Mouse (Mus musculus): ENCODE measurements around the gene Tmem52b. TPM values are rescaled to one million over a fixed set of nuclear protein-coding genes. Genes with fewer than 3 reads are reported as not detected.

The Tmem52b gene
- polyA plus RNA-seq, 1 experiment from 2014 or later, result not detected

- H3K9ac ChIP-seq, result peak within 1 kb of the TSS; percentile 80
- H3K4me3 ChIP-seq, result peak within 1 kb of the TSS; percentile 84
- whole genome bisulfite sequencing, result under 1% methylated on average over 55 of the region's 55 CpGs
- 0 out of 2 replicates have a peak, but pooled peaks have one; percentile 77 for ATAC-seq (ENCODE audit: insufficient number of reproducible peaks, insufficient read depth, low FRiP score, low TSS enrichment, low read depth)
- no peaks in the 10 kb centered on the region for H3K9me3 ChIP-seq
- 0 out of 2 replicates have a peak, but pooled peaks cover 6% of the 10 kb centered on the region for H3K36me3 ChIP-seq
- peaks cover 19% of the 10 kb centered on the region for H3K4me1 ChIP-seq
- no peak within 1 kb of the TSS for H3K27ac ChIP-seq
- no peaks in the 10 kb centered on the region; the same call in 1 of the 2 replicates for H3K27me3 ChIP-seq
- H3K4me2 ChIP-seq, result peak within 1 kb of the TSS; percentile 78
Observed at GRCm38 (mm10) chr6:129532942-129533860, 20.8 kb downstream of the Tmem52b start, which contains the start of gene Gabarapl1. TSS of gene Gabarapl1 (plus strand) at chr6:129533160.

DNA sequence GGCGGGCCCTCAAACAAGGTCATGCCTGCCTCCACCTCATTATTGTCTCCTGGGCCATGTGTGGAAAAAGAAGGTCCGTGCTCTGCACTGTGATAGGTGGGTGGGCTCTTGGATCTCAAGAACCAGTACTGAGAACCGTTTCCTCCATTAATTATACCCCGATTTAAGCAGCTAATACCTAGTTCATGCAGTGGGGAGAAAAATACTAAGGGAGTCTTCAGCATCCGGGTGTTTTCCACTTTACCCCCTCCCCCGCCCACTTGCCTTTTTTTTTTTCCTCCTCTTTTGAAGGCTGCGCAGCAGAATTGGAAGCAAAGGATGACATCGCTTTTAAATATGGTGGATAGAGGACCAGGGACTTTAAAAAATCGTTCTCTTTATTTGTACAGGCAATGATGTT is 21.7 kb downstream of the Tmem52b start:
- peak overlapping the region; percentile 80 for H3K9ac ChIP-seq
- H3K4me1 ChIP-seq, result peaks cover 19% of the 10 kb centered on the region
- peak overlapping the region; percentile 78 for H3K4me2 ChIP-seq
- H3K27ac ChIP-seq, result no peak overlapping the region
- no peaks in the 10 kb centered on the region; the same call in 1 of the 2 replicates for H3K27me3 ChIP-seq
- no peak for ATAC-seq (ENCODE audit: insufficient number of reproducible peaks, insufficient read depth, low FRiP score, low TSS enrichment, low read depth)
- WGBS, result 15% methylated on average over 9 of the region's 9 CpGs
- no peaks in the 10 kb centered on the region for H3K9me3 ChIP-seq
- H3K4me3 ChIP-seq, result peak overlapping the region; percentile 84
- H3K36me3 ChIP-seq, result peaks cover 14% of the 10 kb centered on the region

DNA sequence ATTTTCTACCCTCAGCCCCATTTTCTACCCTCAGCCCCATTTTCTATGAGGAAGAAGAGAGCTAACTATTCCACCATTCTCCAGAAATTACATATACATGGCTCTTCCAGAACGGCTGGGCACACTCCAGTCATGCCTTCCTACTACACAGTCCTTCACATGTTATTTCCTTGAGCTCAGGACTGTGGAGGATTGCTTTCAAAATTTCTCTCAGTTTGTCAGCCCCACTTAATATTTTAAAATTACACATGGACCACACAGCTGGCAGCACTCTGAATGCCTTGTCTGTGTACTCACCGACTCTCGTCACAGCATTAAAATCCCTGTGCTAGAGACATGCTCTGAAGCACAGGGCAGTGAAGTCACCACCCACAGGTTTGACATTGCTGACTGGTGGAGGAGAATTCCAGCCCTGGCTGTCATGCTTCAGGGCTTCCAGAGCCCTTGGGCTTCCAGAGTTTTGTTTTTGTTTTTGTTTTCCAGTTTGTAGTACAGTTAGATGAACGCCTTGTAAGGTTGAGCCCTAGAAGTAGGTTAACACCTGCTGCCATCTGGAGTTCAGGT is 22.4 kb downstream of the Tmem52b start:
- 64% methylated on average over 4 of the region's 4 CpGs for whole genome bisulfite sequencing
- Histone ChIP-seq H3K4me1 (peaks cover 19% of the 10 kb centered on the region), H3K36me3 (peaks cover 21% of the 10 kb centered on the region), H3K27ac (no peak overlapping the region), H3K27me3 (no peaks in the 10 kb centered on the region), H3K9ac (0 out of 2 replicates have a peak overlapping the region, but pooled peaks have one; percentile 36), H3K4me3 (peak overlapping the region; percentile 84), H3K9me3 (no peaks in the 10 kb centered on the region), H3K4me2 (peak overlapping the region; percentile 78)
- no peak for ATAC-seq (ENCODE audit: insufficient number of reproducible peaks, insufficient read depth, low FRiP score, low TSS enrichment, low read depth)

GRCm38 (mm10) chr6:129535723-129536122 is 23.4 kb downstream of the Tmem52b start:
- Histone ChIP-seq H3K9ac (no peak overlapping the region), H3K27ac (no peak overlapping the region), H3K4me1 (peaks cover 19% of the 10 kb centered on the region), H3K4me2 (peak overlapping the region; percentile 78; the same call in 1 of the 2 replicates), H3K4me3 (no peak overlapping the region), H3K36me3 (peaks cover 31% of the 10 kb centered on the region), H3K9me3 (no peaks in the 10 kb centered on the region), H3K27me3 (no peaks in the 10 kb centered on the region)
- WGBS, result 86% methylated on average over 4 of the region's 4 CpGs
- ATAC-seq (ENCODE audit: insufficient number of reproducible peaks, insufficient read depth, low FRiP score, low TSS enrichment, low read depth), result no peak

GRCm38 (mm10) chr6:129538555-129538954 is 26.2 kb downstream of the Tmem52b start:
- no peaks in the 10 kb centered on the region for H3K9me3 ChIP-seq
- 84% methylated on average over 6 of the region's 6 CpGs for WGBS
- no peak for ATAC-seq (ENCODE audit: insufficient number of reproducible peaks, insufficient read depth, low FRiP score, low TSS enrichment, low read depth)
- no peaks in the 10 kb centered on the region for H3K27me3 ChIP-seq
- H3K4me2 ChIP-seq, result no peak overlapping the region
- H3K9ac ChIP-seq, result no peak overlapping the region
- peaks cover 16% of the 10 kb centered on the region for H3K4me1 ChIP-seq
- H3K27ac ChIP-seq, result no peak overlapping the region
- peaks cover 45% of the 10 kb centered on the region for H3K36me3 ChIP-seq
- H3K4me3 ChIP-seq, result no peak overlapping the region

DNA sequence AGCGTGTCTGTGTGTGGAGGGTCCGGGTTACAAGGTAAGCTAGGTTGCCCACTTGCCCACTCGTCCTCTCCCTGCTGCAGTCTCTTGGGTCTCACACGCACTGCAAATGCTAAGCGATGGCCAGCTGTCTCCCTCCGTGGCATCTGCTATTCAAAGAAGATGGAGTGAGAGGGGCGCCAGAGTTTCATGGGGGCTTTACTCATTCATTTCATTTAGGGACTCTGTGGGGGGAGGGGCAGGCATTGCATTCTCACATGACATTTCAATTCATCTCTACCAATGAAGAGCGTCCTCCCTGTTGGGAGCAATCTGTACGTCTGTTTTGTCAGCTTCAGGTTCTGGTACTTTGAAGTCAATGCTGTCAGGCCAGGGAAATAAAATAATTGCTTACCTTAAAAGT is 29.6 kb downstream of the Tmem52b start:
- Histone ChIP-seq H3K9me3 (no peaks in the 10 kb centered on the region), H3K4me2 (no peak overlapping the region), H3K27ac (no peak overlapping the region), H3K4me1 (no peaks in the 10 kb centered on the region), H3K4me3 (no peak overlapping the region), H3K27me3 (no peaks in the 10 kb centered on the region), H3K36me3 (peaks cover 45% of the 10 kb centered on the region), H3K9ac (no peak overlapping the region)
- no peak for ATAC-seq (ENCODE audit: insufficient number of reproducible peaks, insufficient read depth, low FRiP score, low TSS enrichment, low read depth)
- 83% methylated on average over 9 of the region's 9 CpGs for WGBS

GRCm38 (mm10) chr6:129542540-129542939 is 30.2 kb downstream of the Tmem52b start:
- no peaks in the 10 kb centered on the region for H3K27me3 ChIP-seq
- H3K9me3 ChIP-seq, result no peaks in the 10 kb centered on the region
- ATAC-seq (ENCODE audit: insufficient number of reproducible peaks, insufficient read depth, low FRiP score, low TSS enrichment, low read depth), result no peak
- no peak overlapping the region for H3K4me3 ChIP-seq
- H3K9ac ChIP-seq, result no peak overlapping the region
- no peaks in the 10 kb centered on the region for H3K4me1 ChIP-seq
- H3K27ac ChIP-seq, result no peak overlapping the region
- WGBS, result 93% methylated on average over 3 of the region's 3 CpGs
- no peak overlapping the region for H3K4me2 ChIP-seq
- peaks cover 44% of the 10 kb centered on the region for H3K36me3 ChIP-seq

DNA sequence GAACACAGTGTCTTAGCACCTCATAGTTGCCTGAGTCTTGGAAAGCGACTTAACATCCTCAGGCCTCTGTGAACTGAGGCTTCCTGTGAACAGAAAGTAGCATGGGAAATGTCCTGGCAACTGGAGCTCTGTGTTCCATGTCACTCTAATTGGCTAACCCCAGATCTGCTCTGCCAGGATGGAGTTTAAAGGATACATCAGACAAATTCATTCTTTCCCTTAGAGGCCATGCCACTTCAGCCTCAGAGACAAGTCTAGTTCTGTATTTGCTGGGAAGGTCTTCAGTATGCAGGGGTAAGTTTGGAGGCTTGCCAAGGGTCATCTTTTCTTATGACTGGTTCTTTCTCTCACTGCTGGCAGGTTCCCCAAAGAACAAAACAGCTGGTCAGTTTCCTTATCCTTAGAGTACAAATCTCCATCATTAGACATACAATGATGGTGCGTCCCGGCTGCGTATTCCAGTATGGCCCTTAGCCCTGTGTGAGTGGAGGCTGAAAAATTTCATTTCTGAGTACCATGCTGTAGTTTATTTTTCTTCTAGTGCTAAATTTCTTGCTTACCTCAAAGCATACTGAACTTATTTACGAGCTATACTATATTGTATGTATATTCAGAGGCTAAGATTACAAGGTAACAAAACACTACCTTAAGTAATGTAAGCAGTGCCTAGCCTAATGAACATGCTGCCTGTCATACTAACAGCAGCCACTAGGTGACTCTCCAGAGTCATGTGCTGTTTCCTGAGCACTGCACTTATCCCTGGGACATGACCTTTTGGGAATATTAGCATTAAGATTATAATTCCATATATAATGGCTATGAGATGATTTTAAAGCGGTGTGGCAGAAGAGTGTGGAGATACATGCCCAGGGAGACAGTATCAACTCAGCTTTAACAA is 31.6 kb downstream of the Tmem52b start:
- H3K36me3 ChIP-seq, result peaks cover 32% of the 10 kb centered on the region
- H3K9ac ChIP-seq, result no peak overlapping the region
- H3K27ac ChIP-seq, result no peak overlapping the region
- H3K4me1 ChIP-seq, result no peaks in the 10 kb centered on the region
- 66% methylated on average over 6 of the region's 6 CpGs for WGBS
- H3K4me3 ChIP-seq, result no peak overlapping the region
- no peaks in the 10 kb centered on the region for H3K9me3 ChIP-seq
- no peak overlapping the region for H3K4me2 ChIP-seq
- peak; percentile 54; the same call in 1 of the 2 replicates for ATAC-seq (ENCODE audit: insufficient number of reproducible peaks, insufficient read depth, low FRiP score, low TSS enrichment, low read depth)
- H3K27me3 ChIP-seq, result no peaks in the 10 kb centered on the region

GRCm38 (mm10) chr6:129547277-129547676 is 34.9 kb downstream of the Tmem52b start:
- Histone ChIP-seq H3K4me1 (no peaks in the 10 kb centered on the region), H3K4me3 (no peak overlapping the region), H3K9ac (no peak overlapping the region), H3K9me3 (no peaks in the 10 kb centered on the region), H3K27ac (no peak overlapping the region), H3K4me2 (no peak overlapping the region), H3K27me3 (no peaks in the 10 kb centered on the region), H3K36me3 (no peaks in the 10 kb centered on the region)
- 83% methylated on average over 2 of the region's 2 CpGs for WGBS
- no peak for ATAC-seq (ENCODE audit: insufficient number of reproducible peaks, insufficient read depth, low FRiP score, low TSS enrichment, low read depth)

- H3K9me3 ChIP-seq, result no peaks in the 10 kb centered on the region
- H3K4me2 ChIP-seq, result no peak overlapping the region
- ATAC-seq (ENCODE audit: insufficient number of reproducible peaks, insufficient read depth, low FRiP score, low TSS enrichment, low read depth), result no peak
- no peaks in the 10 kb centered on the region for H3K36me3 ChIP-seq
- no peak overlapping the region for H3K4me3 ChIP-seq
- H3K9ac ChIP-seq, result no peak overlapping the region
- WGBS, result 75% methylated on average over 3 of the region's 3 CpGs
- no peak overlapping the region for H3K27ac ChIP-seq
- no peaks in the 10 kb centered on the region for H3K4me1 ChIP-seq
- H3K27me3 ChIP-seq, result no peaks in the 10 kb centered on the region
Observed at GRCm38 (mm10) chr6:129548009-129548408, 35.7 kb downstream of the Tmem52b start.
